Mouse (Mus musculus): ENCODE results near the gene Gga2.

The Gga2 gene

DNA sequence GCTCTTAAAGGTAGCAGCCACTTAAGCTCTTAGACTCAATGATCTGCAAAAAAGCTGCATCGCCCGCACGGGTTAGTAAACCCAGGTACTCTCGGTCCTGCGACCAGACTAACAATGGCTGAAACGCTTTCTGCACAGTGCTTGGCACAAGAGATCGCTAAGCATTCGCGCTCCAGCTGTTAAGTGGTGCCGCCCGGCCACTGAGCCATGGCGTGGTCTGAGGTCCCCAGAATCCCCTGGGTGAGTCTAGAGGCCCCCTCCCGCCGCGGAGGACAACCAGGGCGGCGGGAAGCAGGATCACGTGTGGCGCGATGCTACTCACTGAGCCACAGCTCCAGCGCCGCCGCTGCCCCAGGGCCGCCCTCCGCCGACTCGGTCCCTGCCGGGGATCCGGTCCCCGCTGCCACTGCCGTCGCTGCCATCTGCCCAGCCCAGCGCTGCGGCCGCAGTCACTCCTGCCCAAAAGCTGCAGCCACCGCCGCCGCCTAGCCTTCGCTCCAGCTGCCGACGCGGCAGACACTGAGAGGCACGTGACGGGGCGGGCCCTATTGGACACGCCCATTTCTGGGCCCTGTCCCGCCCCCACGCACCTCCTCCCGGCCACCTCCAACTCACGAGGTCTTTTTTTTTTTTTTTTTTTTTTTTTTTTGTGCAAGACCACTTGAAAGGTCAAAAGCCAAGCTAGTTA lies at the start of gene Gga2:
Gga2 (minus strand) TSS at position 556 of the 688 bp plus-strand sequence.
- DNase-seq (ENCODE audit: low spot score): peak; percentile 94

DNA sequence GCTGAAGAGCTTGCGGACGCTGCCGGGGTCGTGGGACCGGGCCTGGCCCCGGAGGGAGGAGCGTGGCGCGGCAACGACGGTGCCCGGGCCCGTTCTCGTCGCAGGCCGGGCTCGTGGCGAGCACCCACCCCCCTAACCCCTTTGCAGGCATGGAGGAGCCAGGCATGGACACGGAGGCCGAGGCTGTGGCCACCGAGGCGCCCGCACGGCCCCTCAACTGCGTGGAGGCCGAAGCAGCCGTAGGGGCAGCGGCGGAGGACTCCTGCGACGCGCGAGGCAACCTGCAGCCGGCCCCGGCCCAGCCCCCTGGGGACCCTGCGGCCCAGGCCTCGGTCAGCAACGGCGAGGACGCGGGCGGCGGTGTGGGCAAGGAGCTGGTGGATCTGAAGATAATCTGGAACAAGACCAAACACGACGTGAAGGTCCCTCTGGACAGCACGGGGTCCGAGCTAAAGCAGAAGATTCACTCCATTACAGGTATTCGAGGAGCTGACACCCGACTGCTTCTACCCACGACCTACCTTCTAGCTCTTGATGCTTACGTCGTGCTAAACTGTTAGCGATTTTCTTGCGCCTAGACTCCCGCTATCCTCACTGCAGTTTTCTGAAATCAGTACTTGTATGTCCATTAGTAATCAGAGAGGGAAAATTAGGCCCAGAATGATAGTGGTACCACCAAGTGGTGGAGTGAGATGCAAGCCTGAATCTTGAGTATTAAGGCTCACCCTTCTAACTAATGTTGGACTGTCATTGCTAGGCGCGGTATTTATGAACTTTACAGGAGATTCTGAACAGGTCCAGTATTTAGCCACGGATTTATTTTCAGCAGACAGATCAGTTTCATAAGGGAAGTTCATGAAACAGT lies 46.7 kb upstream of the Gga2 start:
- peak; percentile 69 for DNase-seq (ENCODE audit: low spot score)

DNA sequence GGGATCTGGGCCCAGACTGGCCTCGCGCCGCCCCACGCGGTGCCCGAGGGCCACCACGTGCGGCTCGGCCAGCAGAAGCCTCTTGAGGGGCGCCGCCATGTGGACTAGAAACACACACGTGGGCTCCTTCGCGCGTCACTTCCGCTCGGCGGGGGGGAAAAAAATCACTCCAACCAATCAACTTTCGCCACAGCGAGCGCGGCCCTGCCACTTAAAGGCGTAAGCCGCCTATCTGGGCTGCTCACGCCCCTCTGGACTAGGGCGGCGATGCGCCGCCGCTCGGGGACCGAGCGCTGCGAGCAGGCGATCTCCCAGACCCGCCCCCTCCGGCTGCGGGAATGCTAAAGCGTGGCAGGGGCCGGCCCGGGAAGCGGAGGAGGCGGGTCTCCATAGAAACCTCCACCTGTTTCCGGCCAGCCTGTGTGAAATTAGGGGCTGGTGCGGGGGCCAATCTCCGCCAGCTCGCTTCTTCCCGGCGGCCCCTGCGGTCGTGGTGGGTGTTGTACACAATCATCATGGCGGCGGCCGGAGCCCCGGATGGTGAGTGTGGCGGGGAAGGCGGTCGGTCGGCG lies 46.0 kb upstream of the Gga2 start, which contains the start of the genes Ubfd1 and Ears2:
Ubfd1 (plus strand) TSS at position 231 of the 572 bp plus-strand sequence.
Ears2 (minus strand) TSS at position 319 of the 572 bp plus-strand sequence.
- peak; percentile 94 for DNase-seq (ENCODE audit: low spot score)

DNA sequence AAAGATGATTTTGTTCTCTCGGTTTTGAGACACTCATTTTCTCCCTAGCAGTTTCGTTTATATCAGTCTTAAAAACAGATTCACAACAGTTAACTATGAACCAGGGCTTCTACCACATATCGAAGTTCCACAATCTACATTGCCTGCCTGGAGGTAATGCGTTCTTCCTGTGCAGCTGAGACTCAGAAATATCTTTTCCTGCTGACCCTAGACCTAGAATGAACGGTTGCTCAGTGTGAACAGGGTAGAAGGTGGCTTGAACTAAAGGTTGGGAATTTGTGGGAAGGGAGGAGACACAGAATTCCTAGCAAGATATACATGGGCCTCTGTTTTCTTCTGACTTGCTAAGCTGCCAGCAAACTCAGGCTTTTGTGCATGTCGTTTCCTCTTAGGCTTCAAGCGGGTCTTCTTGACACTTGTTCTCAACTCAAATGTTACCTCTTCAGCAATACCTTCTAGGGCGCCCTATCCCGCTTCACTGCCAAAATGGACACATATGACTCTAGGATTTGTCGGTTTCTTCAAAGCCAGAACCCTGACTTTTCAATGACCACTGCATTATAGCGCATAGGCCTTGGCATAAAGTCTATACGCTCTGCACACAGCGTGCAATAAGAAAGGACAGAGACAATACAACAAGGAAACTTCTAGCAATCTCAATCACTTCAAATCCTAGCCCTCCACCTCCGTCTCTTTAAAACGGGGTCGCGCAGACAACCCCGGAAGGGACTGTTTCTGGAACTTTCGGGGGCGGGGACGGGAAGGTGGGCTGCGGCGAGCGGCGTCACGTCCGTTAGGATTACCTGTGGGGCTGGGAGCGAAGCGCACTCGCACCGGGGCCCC lies 45.3 kb upstream of the Gga2 start:
- DNase-seq (ENCODE audit: low spot score): no peak

DNA sequence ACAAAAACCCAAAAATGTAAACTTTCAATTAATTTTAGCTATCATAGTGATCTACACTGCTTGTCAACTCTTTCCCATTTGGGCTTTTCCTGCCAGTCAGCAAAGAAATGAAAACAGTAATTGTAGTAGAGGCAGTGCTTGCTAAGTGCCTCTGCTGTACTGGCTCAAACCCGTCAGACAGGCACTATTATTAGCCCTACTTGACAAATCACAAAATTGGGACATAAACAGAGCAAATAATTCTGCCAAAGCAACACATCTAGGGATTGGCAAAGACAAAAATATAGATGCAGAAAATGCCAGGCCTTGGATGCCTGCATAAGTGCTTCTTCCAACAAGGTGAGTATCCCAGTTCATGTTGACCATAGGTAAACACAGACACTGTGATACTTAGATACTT lies 44.6 kb upstream of the Gga2 start:
- no peak for DNase-seq (ENCODE audit: low spot score)

DNA sequence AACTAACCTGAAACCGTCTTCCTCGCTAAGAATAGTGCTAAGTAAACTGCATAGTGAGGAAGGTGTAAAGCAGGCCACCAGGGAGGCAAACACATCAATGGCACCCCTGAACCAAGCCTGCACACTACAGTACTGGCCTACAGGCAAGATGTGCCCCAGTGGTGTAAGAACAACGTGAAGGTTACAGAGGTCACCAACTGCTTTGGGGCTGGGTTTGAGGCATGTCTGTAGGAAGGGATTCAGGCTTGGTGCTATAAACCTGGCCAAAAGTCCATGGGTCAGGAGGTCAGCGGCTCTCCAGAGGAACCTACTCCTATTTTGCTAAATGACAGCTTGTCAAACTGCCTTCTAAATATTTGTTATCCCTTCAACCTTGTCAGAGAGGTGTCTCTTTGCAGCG lies 35.6 kb upstream of the Gga2 start:
- no peak for DNase-seq (ENCODE audit: low spot score)

DNA sequence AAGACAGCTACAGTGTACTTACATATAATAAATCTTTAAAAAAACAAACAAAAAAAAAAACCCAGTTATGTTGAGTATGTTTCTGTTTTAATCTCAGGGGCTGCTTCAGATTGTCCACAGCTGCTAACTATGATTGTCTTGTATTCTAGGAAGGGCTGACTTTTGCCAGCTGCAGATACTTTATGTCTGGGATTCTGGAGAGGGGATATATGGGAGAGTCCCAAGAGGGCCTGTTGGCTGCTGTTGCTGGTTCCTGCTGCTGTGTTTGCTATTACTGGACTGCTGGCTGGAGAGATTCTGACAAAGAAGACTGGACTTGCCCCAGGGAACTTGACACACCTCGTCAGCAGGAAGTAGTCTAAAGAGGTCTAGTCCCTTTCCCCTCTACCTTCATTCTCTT lies 29.8 kb upstream of the Gga2 start:
- DNase-seq (ENCODE audit: low spot score): no peak

DNA sequence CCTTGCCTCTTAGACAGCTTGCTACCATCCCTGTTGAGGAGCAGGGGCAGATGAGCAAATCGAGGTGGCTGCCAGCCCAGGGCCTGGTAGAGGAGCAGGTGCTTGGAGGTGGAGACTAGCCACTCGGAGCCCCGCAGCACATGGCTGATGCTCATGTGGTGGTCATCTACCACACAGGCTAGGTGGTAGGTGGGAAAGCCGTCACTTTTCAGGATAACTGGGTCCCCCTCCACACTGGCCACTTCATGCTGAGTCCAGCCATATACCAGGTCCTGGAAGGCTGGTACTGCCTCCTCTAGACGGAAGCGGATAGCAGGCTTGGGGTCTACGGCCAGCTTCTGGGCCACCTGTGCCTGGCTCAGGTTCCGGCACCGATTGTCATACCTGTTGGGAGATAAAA lies 27.2 kb upstream of the Gga2 start:
- no peak for DNase-seq (ENCODE audit: low spot score)

DNA sequence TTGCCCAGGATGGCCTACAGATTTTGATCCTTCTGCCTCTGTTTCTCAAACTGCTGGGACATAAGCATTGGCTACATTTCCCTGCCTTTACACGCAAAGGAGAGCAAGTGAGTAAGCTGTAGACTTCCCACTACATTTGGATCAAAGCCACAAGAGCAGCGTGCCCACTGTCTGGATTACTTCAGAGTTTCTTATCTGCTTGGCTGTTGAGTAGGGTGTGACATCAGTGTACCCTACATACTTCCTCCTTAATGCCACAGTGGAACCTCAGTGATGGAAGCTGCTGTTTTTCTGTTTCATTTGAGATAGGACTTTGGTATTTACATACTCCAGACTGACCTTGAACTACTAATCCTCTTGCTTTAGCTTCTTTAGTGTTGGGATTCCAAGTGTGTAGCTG lies 25.8 kb upstream of the Gga2 start:
- no peak for DNase-seq (ENCODE audit: low spot score)

DNA sequence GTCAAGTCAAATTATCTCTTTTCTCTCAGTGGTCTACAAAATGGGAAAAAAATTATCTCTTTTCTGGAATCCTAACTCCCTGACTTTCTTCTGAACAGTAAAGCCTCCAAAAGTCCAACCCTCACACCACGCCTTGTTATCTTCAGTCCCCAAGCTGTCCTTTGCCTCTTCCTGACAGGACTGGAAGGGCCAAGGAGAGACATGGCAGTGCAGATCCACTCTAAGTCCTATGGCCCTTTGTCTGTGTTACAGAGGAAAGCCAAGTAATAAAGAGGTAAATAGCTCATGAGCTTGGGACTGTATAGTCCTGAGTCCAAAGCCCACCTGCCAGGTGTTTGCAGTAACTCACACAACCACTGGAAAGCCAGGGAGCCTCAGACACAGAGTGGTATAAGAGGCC lies 24.7 kb upstream of the Gga2 start:
- no peak for DNase-seq (ENCODE audit: low spot score)

DNA sequence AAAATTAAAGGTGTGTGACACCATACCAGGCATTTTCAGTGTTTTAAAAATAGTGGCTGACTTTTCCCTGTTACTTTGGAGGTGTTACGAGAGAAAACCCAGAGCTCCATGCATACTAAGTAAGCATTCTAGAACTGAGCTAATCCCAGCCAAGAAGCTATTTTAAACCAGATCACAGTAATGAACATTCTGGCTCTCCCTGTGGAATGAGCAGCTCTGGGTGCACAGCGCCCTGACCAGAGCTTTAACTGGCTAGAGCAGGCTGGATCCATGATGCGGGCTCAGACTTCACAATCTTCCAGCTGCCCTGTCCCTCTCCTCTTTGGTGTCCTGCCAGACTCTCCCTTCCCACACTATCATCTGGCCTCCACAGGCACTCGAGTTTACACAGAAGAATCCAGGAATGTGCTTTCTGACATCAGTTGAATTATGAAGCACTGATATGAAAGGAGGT lies 24.2 kb upstream of the Gga2 start:
- DNase-seq (ENCODE audit: low spot score): peak; percentile 56

DNA sequence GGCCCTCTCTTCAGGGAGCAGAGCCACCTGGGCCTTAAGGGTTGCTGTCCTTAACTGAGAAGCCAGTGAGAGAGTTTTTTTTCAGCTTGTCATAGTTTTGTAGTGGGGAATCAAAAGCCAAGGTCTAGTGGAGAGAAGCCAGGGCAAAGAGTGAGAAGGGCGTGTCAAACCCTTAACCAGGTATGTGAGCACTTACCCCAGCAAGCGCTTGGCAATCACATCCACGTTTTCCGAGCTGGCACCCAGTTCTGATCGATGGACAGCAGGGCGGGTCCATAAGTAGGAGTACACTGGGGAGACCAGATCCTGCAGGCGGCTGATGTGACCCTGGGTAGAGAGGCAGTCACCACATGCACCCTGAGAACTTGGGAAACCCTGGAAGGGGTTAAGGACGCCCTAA lies 23.1 kb upstream of the Gga2 start:
- no peak for DNase-seq (ENCODE audit: low spot score)

DNA sequence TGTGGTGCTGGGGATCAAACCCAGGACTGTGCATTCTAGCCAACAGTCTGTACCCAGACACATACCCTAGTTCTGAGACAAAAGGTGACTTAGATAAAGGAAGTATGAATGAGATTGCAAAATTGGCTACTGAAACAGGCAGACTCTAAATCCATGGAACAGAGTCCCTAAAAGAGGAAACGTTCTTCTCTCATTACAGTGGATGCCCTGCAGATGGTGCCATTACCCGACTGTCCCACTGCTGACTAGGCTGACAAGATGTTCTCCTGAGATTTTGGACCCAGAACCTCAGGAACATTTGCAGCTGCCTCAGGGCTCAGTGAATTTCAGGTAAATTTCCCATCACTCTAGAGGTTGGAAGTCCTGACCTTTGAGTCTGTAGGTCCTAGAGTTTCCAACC lies 13.3 kb upstream of the Gga2 start:
- DNase-seq (ENCODE audit: low spot score): no peak

DNA sequence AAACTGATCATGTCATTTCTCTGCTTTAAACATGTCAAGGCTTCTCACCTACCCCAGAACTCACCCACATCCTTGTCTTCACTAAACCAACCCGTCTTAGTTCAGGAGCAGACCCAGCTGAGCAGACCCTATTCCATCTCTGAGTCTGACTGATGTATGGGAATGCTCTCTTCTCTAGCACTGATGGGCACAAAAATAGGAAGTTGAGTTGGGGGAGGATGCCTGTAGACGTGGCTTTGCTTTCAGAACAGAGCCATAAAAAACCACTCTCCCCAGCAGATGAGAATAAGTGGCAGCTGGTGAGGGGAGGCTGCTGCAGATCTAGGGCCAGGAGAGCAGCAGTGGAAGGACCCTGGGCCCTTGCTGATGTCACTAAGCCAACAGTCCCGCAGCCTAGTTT lies 12.3 kb upstream of the Gga2 start:
- DNase-seq (ENCODE audit: low spot score): no peak

DNA sequence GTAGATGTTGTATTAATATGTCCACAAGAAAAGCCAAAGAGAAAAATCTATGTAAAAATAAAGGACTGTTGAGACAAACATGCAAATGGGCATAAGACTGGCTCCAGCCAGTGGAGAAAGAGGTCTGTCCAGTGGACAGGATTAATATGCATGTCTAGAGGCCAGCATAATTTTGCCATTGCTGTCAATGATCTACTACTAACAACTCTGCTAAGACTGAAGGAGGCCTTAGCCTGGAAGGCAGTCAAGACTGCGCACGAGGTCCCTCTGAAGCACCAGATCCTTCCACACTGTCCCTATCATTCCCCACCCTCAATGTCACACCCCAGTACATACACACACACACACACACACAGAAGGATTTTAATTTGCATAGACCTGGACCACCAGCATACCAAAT lies 1.1 kb upstream of the Gga2 start:
- DNase-seq (ENCODE audit: low spot score): no peak

DNA sequence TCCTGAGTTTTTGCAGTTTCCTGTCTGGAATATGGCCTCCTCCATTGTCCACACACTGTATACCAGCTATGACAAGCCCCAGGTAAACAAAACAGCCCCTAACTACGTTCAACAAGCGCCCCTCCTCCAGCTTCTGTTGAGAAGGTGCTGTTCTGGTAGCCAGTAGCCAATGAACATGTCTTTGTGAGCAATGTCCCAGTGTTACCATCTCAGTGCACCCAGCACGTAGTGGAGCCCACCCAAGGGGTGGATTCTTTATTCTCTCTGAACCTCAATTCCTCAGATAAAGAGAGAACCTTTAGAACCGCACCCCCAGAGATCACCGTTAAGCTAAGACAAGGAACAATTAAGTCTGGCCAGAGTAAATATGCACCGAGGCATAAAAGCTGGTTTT lies 752 bp downstream of the Gga2 start:
- DNase-seq (ENCODE audit: low spot score): no peak

DNA sequence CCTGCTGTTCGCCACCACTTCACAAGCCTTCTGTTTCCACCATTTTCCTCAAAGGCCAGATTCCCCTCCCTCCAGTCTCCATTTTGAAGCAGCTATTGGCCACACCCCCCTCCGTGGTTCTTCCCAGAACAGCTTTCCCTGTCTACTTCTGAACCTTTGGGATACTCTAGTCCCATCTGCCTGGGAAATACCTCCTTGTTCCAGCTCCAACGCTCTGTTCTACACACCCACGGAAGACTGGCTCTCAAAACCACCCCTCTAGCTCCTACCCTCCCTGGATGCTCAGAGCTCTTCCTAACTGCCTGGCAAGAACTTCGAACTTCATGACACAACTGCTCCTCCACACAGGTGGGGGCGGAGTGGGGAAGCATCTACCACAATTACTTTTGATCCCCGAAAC lies 2.0 kb downstream of the Gga2 start:
- DNase-seq (ENCODE audit: low spot score): no peak

DNA sequence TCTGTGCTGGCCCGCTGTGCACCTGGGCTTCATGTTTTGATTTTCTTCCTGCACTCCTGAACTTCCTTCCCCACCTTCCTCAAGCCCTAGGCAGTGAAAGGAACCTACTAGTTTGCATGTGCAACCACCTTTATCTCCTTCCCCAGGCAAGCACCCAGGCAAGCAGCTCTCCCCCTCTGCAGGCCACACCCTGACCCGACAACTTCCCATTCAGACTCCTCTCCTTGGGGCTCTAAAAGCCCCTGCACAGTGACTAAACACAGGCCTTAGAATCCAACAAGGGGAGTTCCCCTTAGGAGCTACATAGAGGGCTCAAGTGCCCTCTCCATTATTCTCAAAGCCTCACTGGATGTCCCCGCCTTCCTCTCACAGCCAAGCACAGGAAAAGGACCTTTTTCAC lies 2.8 kb downstream of the Gga2 start:
- DNase-seq (ENCODE audit: low spot score): no peak

DNA sequence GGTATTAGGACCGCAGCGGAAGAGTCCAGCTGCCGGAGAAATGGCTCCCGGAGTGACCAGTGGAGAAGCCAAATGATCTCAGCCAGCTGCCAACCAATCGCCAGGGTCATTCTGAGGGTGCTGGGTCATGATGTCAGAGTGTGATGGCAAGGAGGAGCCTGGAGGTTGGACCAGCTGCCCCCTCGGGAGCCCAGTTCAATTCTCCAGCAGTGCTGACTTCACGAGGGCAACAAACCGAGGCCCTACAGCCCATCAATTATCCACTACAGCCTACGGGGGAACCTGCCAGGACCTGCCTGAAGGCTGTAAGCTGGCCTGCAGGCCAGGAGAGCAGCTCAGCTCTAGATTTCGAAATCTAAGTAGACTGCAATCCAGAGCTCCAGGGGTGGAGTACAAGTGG lies 5.3 kb downstream of the Gga2 start:
- DNase-seq (ENCODE audit: low spot score): no peak

DNA sequence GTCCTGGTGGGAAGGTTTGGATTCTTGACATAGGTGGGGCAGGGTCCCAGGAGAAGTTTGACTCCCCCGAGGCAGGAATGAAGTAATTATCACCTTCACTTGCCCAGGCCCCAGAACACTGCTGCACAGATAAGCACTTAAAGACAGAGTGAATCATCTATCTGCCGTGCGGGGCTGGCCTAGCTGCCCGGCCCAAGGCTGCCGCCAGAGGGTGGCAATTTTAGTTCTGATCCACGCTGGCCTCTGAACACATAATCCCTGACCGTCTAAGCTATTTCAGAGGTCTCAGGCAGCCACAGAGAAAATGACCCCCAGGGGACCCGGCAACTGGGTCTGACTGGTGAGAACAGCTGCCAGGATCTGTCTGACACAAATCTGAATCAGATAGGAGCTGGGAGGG lies 5.9 kb downstream of the Gga2 start:
- DNase-seq (ENCODE audit: low spot score): peak; percentile 58

DNA sequence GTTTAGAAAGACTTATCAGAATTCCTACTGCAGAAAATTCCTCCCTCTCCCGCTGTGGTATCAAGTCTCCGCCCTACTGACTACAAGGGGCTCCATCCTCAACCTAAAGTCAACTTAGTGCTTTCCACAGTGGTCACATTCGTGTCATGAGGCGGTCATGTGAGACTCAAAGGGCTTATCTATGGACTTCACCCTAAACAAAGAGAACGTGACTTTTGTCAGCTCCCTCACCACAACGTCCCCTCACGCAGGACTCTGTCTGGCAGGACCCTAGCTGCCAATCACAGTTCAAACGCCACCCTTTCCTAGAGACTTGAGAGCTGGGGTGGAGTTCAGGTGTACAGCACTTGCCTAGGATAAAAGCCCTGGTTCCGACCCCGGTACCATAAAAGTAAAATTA lies 8.1 kb downstream of the Gga2 start:
- no peak for DNase-seq (ENCODE audit: low spot score)

DNA sequence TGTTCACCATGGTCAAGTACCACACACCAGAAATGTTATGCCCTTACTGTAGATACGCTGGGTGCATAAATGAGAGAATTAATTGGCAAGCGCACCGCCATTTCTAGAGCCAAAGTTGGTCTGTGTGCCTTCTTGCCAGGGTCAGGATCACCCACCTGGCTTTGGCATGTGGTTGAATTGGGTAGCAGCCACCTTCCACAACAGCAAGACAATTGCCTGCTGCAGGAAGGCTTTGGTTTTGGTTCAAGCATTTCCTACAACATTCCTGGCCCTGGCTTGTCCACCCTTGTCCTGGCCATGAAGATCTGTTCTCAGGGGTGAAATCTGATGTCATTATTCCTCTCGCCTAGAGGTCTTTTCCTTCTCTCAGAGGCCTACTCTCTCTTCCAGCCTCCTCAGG lies 8.7 kb downstream of the Gga2 start:
- no peak for DNase-seq (ENCODE audit: low spot score)
